Mouse (Mus musculus) neural tube, embryonic 11.5 days (tissue): Measurements from ENCODE around the gene Itga1. TPM values are rescaled to one million over a fixed set of nuclear protein-coding genes. Genes with fewer than 3 reads are reported as not detected.

Experiments used
- ATAC-seq: fragments of 200-750 bp; cut with Nextera tagmentation; 2 replicates; pipeline ENCODE4 v1.8.0; 2017; ENCODE audit warnings: moderate number of reproducible peaks, mild to moderate bottlenecking, moderate TSS enrichment, moderate library complexity; ENCODE audit not compliant: insufficient read depth, low FRiP score, low TSS enrichment
- DNase-seq: peaks from one replicate; pipeline ENCODE4 v3.0.0-alpha.2; 2015; ENCODE audit warnings: low spot score
- H3K27ac ChIP-seq: fragments of 300-500 bp; sonication (generic); 2 replicates; pipeline ENCODE4 v1.5.1; 2014; ENCODE audit warnings: low read depth, mild to moderate bottlenecking, low read length
- H3K27me3 ChIP-seq: fragments of 300-500 bp; sonication (generic); 2 replicates; pipeline ENCODE4 v1.6.1; 2014; ENCODE audit warnings: mild to moderate bottlenecking, low read length, mixed read lengths; ENCODE audit not compliant: control insufficient read depth, insufficient read depth
- H3K36me3 ChIP-seq: fragments of 300-500 bp; sonication (generic); 2 replicates; pipeline ENCODE4 v1.6.1; 2014; ENCODE audit warnings: mild to moderate bottlenecking, low read length, moderate library complexity, mixed read lengths; ENCODE audit not compliant: control insufficient read depth, insufficient read depth
- H3K4me1 ChIP-seq: fragments of 300-500 bp; sonication (generic); 2 replicates; pipeline ENCODE4 v1.6.1; 2014; ENCODE audit warnings: low read length, mixed read lengths; ENCODE audit not compliant: control insufficient read depth, insufficient read depth
- H3K4me2 ChIP-seq: fragments of 300-500 bp; sonication (generic); 2 replicates; pipeline ENCODE4 v1.6.1; 2014; ENCODE audit warnings: low read depth, mild to moderate bottlenecking, moderate library complexity
- H3K4me3 ChIP-seq: fragments of 300-500 bp; sonication (generic); 2 replicates; pipeline ENCODE4 v1.5.1; 2014; ENCODE audit warnings: low read depth, low read length
- H3K9ac ChIP-seq: fragments of 300-500 bp; sonication (generic); 2 replicates; pipeline ENCODE4 v1.6.1; 2014; ENCODE audit warnings: mild to moderate bottlenecking, low read length
- H3K9me3 ChIP-seq: fragments of 300-500 bp; sonication (generic); 2 replicates; pipeline ENCODE4 v1.6.1; 2016; ENCODE audit warnings: low read length; ENCODE audit not compliant: control insufficient read depth
- WGBS: fragments of 180-500 bp; shearing (Covaris S2); extraction: QIAGEN DNeasy Blood & Tissue Kit; methylation state at CpG from one replicate; pipeline ENCODE4 v1.1.7; 2014; 5-methylcytosine and 5-hydroxymethylcytosine counted together
- polyA plus RNA-seq: library from polyadenylated mRNA; unstranded; fragments of >200 nt; fragmentation: Nextera tagmentation; extraction: Ambion mirVana; gene quantifications from 2 replicates; pipeline ENCODE4 v1.2.1, GENCODE M21; 2014

Itga1 gene
- polyA plus RNA-seq, 1 experiment from 2014 or later = 7.8 TPM

- no peaks in the 10 kb centered on the region for H3K27me3 ChIP-seq
- 0 out of 2 replicates have a peak, but pooled peaks cover 2% of the 10 kb centered on the region for H3K36me3 ChIP-seq
- H3K4me2 ChIP-seq = no peak overlapping the region
- H3K27ac ChIP-seq = no peak overlapping the region
- H3K4me3 ChIP-seq = no peak overlapping the region
- 72% methylated on average over 3 of the region's 3 CpGs for WGBS
- 0 out of 2 replicates have a peak, but pooled peaks cover 3% of the 10 kb centered on the region for H3K4me1 ChIP-seq
- DNase-seq = no peak
- no peaks in the 10 kb centered on the region for H3K9me3 ChIP-seq
- no peak overlapping the region for H3K9ac ChIP-seq
- no peak for ATAC-seq
Measured at GRCm38 (mm10) chr13:115091511-115091910, 10.3 kb downstream of the Itga1 start.

DNA sequence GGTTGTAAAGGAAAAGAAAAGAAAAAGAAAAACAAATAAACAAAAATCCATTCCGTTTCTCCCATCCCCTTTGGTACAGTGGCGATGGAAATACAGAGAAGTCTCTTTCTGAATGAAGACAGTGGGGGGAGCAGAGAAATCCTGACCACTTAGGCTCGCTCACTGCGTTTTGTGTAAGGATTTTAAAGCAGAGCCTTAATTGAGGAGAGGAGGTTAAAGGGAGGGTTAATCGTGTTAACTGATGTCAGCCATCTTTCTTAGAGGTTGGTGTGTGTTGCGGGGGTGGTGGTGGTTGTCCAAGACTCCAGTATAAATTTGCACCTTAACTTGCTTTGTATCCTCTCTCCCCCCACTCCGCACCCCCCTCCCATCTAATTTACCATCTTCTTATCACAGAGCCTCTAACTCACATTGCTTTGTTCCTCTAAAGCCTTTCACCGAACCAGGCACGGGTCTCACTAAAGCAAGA, 10.8 kb downstream of the Itga1 start:
- 0 out of 2 replicates have a peak, but pooled peaks cover 2% of the 10 kb centered on the region for H3K36me3 ChIP-seq
- peak overlapping the region; percentile 98 for H3K4me2 ChIP-seq
- DNase-seq = no peak
- WGBS = 58% methylated on average over 9 of the region's 9 CpGs
- ATAC-seq = no peak
- peak overlapping the region; percentile 64 for H3K4me3 ChIP-seq
- H3K27ac ChIP-seq = 0 out of 2 replicates have a peak overlapping the region, but pooled peaks have one; percentile 71
- no peaks in the 10 kb centered on the region for H3K9me3 ChIP-seq
- no peaks in the 10 kb centered on the region for H3K27me3 ChIP-seq
- 0 out of 2 replicates have a peak, but pooled peaks cover 3% of the 10 kb centered on the region for H3K4me1 ChIP-seq
- H3K9ac ChIP-seq = no peak overlapping the region

- DNase-seq = peak; percentile 95
- peak within 1 kb of the TSS; percentile 71 for H3K27ac ChIP-seq
- 0 out of 2 replicates have a peak, but pooled peaks cover 3% of the 10 kb centered on the region for H3K4me1 ChIP-seq
- H3K9ac ChIP-seq = peak within 1 kb of the TSS; percentile 69
- 0 out of 2 replicates have a peak, but pooled peaks cover 2% of the 10 kb centered on the region for H3K36me3 ChIP-seq
- no peaks in the 10 kb centered on the region for H3K9me3 ChIP-seq
- H3K27me3 ChIP-seq = no peaks in the 10 kb centered on the region
- peak within 1 kb of the TSS; percentile 98 for H3K4me2 ChIP-seq
- under 1% methylated on average over 60 of the region's 60 CpGs for WGBS
- peak within 1 kb of the TSS; percentile 64 for H3K4me3 ChIP-seq
- peak; percentile 93 for ATAC-seq
Measured at GRCm38 (mm10) chr13:115090069-115090976, 11.4 kb downstream of the Itga1 start, which contains the start of gene Pelo. Gene Pelo, minus strand, starts transcription at chr13:115090186.

DNA sequence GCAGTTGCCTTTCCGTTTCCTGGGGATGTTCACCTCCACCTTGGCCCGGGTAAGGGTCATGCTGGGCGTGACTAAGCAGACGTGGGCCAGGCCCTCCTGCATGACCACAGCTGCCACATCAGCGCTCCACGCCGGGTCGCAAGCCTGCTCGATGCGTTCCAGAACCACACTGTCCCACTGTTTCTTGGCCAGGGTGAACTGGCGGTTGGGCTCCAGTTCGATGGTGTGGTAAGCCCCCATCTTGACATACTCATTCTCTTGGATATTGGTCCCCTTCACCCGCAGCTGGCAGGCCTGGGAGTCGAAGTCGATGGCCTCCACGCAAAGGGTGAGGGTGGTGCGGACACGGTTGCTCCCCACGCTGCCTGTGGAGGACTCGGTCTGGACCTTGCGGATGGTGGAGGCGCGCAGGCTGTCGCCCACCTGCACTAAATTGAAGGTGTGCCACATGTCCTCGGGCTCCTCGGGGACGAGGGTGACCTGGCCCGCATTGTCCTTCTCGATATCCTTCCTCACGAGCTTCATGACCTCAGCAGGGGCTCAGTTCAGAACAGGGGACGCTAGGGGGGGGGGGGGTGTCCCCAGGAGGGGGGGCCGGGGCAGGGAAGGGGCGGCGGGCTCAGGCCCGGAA, 12.3 kb downstream of the Itga1 start:
- peak; percentile 65 for ATAC-seq
- no peaks in the 10 kb centered on the region for H3K27me3 ChIP-seq
- peak; percentile 30 for DNase-seq

GRCm38 (mm10) chr13:115089020-115089394, 12.8 kb downstream of the Itga1 start:
- Histone ChIP-seq H3K27ac (no peak overlapping the region), H3K9ac (peak overlapping the region; percentile 69), H3K27me3 (no peaks in the 10 kb centered on the region), H3K9me3 (no peaks in the 10 kb centered on the region), H3K4me1 (0 out of 2 replicates have a peak, but pooled peaks cover 3% of the 10 kb centered on the region), H3K4me2 (peak overlapping the region; percentile 98), H3K4me3 (peak overlapping the region; percentile 64), H3K36me3 (0 out of 2 replicates have a peak, but pooled peaks cover 2% of the 10 kb centered on the region)
- no peak for ATAC-seq
- no peak for DNase-seq
- 59% methylated on average over 11 of the region's 11 CpGs for WGBS

More for the DNA sequence above, 12.3 kb downstream of the Itga1 start:
- H3K4me1 ChIP-seq = 0 out of 2 replicates have a peak, but pooled peaks cover 3% of the 10 kb centered on the region
- H3K36me3 ChIP-seq = 0 out of 2 replicates have a peak, but pooled peaks cover 2% of the 10 kb centered on the region
- WGBS = 4% methylated on average over 35 of the region's 35 CpGs
- H3K4me2 ChIP-seq = peak overlapping the region; percentile 98
- H3K9me3 ChIP-seq = no peaks in the 10 kb centered on the region
- peak overlapping the region; percentile 64 for H3K4me3 ChIP-seq
- no peak overlapping the region for H3K27ac ChIP-seq
- H3K9ac ChIP-seq = peak overlapping the region; percentile 69

- no peaks in the 10 kb centered on the region for H3K27me3 ChIP-seq
- H3K27ac ChIP-seq = no peak overlapping the region
- 0 out of 2 replicates have a peak, but pooled peaks cover 2% of the 10 kb centered on the region for H3K36me3 ChIP-seq
- DNase-seq = no peak
- H3K9me3 ChIP-seq = no peaks in the 10 kb centered on the region
- no peak overlapping the region for H3K9ac ChIP-seq
- ATAC-seq = no peak
- H3K4me1 ChIP-seq = 0 out of 2 replicates have a peak, but pooled peaks cover 3% of the 10 kb centered on the region
- H3K4me2 ChIP-seq = no peak overlapping the region
- H3K4me3 ChIP-seq = no peak overlapping the region
- 87% methylated on average over 6 of the region's 6 CpGs for WGBS
Measured at GRCm38 (mm10) chr13:115085974-115086373, 15.8 kb downstream of the Itga1 start.

- Histone ChIP-seq H3K9me3 (no peaks in the 10 kb centered on the region), H3K27ac (no peak overlapping the region), H3K36me3 (0 out of 2 replicates have a peak, but pooled peaks cover 2% of the 10 kb centered on the region), H3K9ac (no peak overlapping the region), H3K27me3 (no peaks in the 10 kb centered on the region), H3K4me2 (no peak overlapping the region), H3K4me3 (no peak overlapping the region), H3K4me1 (no peaks in the 10 kb centered on the region)
- no peak for DNase-seq
- WGBS = 85% methylated on average over 7 of the region's 7 CpGs
- ATAC-seq = no peak
Measured at GRCm38 (mm10) chr13:115082339-115082738, 19.4 kb downstream of the Itga1 start.

GRCm38 (mm10) chr13:115079996-115080585, 21.7 kb downstream of the Itga1 start:
- 93% methylated on average over 3 of the region's 3 CpGs for WGBS
- Histone ChIP-seq H3K9ac (no peak overlapping the region), H3K4me3 (no peak overlapping the region), H3K27me3 (no peaks in the 10 kb centered on the region), H3K36me3 (no peaks in the 10 kb centered on the region), H3K9me3 (no peaks in the 10 kb centered on the region), H3K27ac (no peak overlapping the region), H3K4me2 (no peak overlapping the region), H3K4me1 (no peaks in the 10 kb centered on the region)
- ATAC-seq (no peak), DNase-seq (no peak)
